Mouse (Mus musculus) CH12.LX (cell line): ENCODE measurements around the gene Neil1. TPM values are rescaled to one million over a fixed set of nuclear protein-coding genes. Genes with fewer than 3 reads are reported as not detected.

ENCODE experiments used
- DNase-seq: peaks from one replicate; pipeline ENCODE4 v3.0.0-alpha.2; 2013; ENCODE audit errors: extremely low read depth
- H3K27ac ChIP-seq: 2 replicates; pipeline ENCODE4 v1.5.1; 2012; ENCODE audit warnings: low read depth, mild to moderate bottlenecking, control low read depth, moderate library complexity; ENCODE audit not compliant: insufficient read depth
- H3K27me3 ChIP-seq: replicated peaks from 2 replicates; pipeline ENCODE3; 2012; ENCODE audit warnings: inconsistent platforms
- H3K36me3 ChIP-seq, 2 experiments: replicated peaks in 1 of 2; 2 replicates each; pipeline versions ENCODE3 to v1.6.1; 2012; ENCODE audit warnings: inconsistent platforms in 1 of 2, low read length in 1 of 2, mild to moderate bottlenecking in 1 of 2, mixed read lengths in 1 of 2, moderate library complexity in 1 of 2; ENCODE audit not compliant: control insufficient read depth in 1 of 2, insufficient read depth in 1 of 2
- H3K4me1 ChIP-seq, 2 experiments: 2 replicates each; pipeline ENCODE4 v1.6.1; 2012; ENCODE audit warnings: inconsistent platforms in 1 of 2, moderate library complexity in 1 of 2; ENCODE audit not compliant: insufficient read depth in 2 of 2, control insufficient read depth in 1 of 2
- H3K4me2 ChIP-seq: 2 replicates; pipeline ENCODE4 v1.6.1; 2012; ENCODE audit warnings: low read depth, mild to moderate bottlenecking, control low read depth; ENCODE audit not compliant: poor library complexity, insufficient read depth, severe bottlenecking
- H3K4me3 ChIP-seq, 3 experiments: fragments of 150-350 bp in 1 of 3; sonication (generic) in 1 of 3; replicated peaks in 1 of 3; 2 replicates each; pipeline versions ENCODE3 to v1.5.1; 2011 to 2012; ENCODE audit warnings: low read depth in 2 of 3, low read length in 2 of 3, mild to moderate bottlenecking in 2 of 3, moderate library complexity in 2 of 3, control low read depth in 1 of 3, improper control_type of control experiment in 1 of 3, inconsistent platforms in 1 of 3, mixed read lengths in 1 of 3; ENCODE audit not compliant: poor library complexity in 1 of 3
- H3K79me2 ChIP-seq: replicated peaks from 2 replicates; pipeline ENCODE4 v1.6.1; 2012; ENCODE audit warnings: mild to moderate bottlenecking, moderate library complexity; ENCODE audit not compliant: control insufficient read depth, poor library complexity, insufficient read depth, severe bottlenecking; ENCODE audit errors: extremely low read depth
- H3K9ac ChIP-seq: 2 replicates; pipeline ENCODE4 v1.6.1; 2012; ENCODE audit warnings: low read depth, mild to moderate bottlenecking, control low read depth, moderate library complexity; ENCODE audit not compliant: insufficient read depth
- H3K9me3 ChIP-seq: replicated peaks from 2 replicates; pipeline ENCODE3; 2012; ENCODE audit warnings: low read length, inconsistent platforms, mixed read lengths
- BHLHE40 ChIP-seq: IDR thresholded peaks from 2 replicates; pipeline ENCODE4 v1.6.1; 2011; ENCODE audit warnings: mild to moderate bottlenecking, low read depth, low read length, improper control_type of control experiment
- CHD1 ChIP-seq: IDR thresholded peaks from 2 replicates; pipeline ENCODE4 v1.6.1; 2012; ENCODE audit warnings: low read depth, low read length, improper control_type of control experiment, inconsistent platforms
- CTCF ChIP-seq, 2 experiments: IDR thresholded peaks in 1 of 2; conservative IDR thresholded peaks in 1 of 2; 2 replicates each; pipeline ENCODE4 v1.5.1; 2011 to 2012; ENCODE audit warnings: low read depth in 2 of 2, low read length in 2 of 2, improper control_type of control experiment in 1 of 2, inconsistent platforms in 1 of 2, mild to moderate bottlenecking in 1 of 2, moderate library complexity in 1 of 2
- ELF1 ChIP-seq: IDR thresholded peaks from 2 replicates; pipeline ENCODE4 v1.6.1; 2014; ENCODE audit warnings: low read depth, mild to moderate bottlenecking, inconsistent platforms, low read length, improper control_type of control experiment
- EP300 ChIP-seq: IDR thresholded peaks from 2 replicates; pipeline ENCODE4 v1.6.1; 2011; ENCODE audit warnings: low read length, improper control_type of control experiment
- ETS1 ChIP-seq: conservative IDR thresholded peaks from 2 replicates; pipeline ENCODE4 v1.6.1; 2012; ENCODE audit warnings: low read depth, mild to moderate bottlenecking, inconsistent platforms, low read length, improper control_type of control experiment, moderate library complexity
- GABPA ChIP-seq: IDR thresholded peaks from 2 replicates; pipeline ENCODE4 v1.6.1; 2012; ENCODE audit warnings: low read depth, low read length, improper control_type of control experiment, inconsistent platforms; ENCODE audit not compliant: insufficient replicate concordance
- IRF4 ChIP-seq: IDR thresholded peaks from 2 replicates; pipeline ENCODE4 v1.6.1; 2014; ENCODE audit warnings: low read depth, mild to moderate bottlenecking, inconsistent platforms, low read length, improper control_type of control experiment
- JUN ChIP-seq: IDR thresholded peaks from 2 replicates; pipeline ENCODE4 v1.6.1; 2011; ENCODE audit warnings: low read depth, mild to moderate bottlenecking, low read length, improper control_type of control experiment, moderate library complexity; ENCODE audit not compliant: insufficient read depth
- JUND ChIP-seq: conservative IDR thresholded peaks from 2 replicates; pipeline ENCODE4 v1.6.1; 2011; ENCODE audit warnings: low read depth, low read length, improper control_type of control experiment
- KAT2A ChIP-seq: IDR thresholded peaks from 2 replicates; pipeline ENCODE4 v1.6.1; 2012; ENCODE audit warnings: low read length, improper control_type of control experiment, inconsistent platforms; ENCODE audit not compliant: insufficient replicate concordance
- MAFK ChIP-seq: IDR thresholded peaks from 2 replicates; pipeline ENCODE4 v1.6.1; 2011; ENCODE audit warnings: low read length, improper control_type of control experiment; ENCODE audit not compliant: insufficient replicate concordance
- MAX ChIP-seq: IDR thresholded peaks from 2 replicates; pipeline ENCODE4 v1.6.1; 2011; ENCODE audit warnings: low read length, improper control_type of control experiment
- MAZ ChIP-seq: IDR thresholded peaks from 2 replicates; pipeline ENCODE4 v1.6.1; 2012; ENCODE audit warnings: low read depth, mild to moderate bottlenecking, inconsistent platforms, low read length, improper control_type of control experiment, moderate library complexity
- MEF2A ChIP-seq: IDR thresholded peaks from 2 replicates; pipeline ENCODE4 v1.6.1; 2014; ENCODE audit warnings: low read depth, mild to moderate bottlenecking, inconsistent platforms, low read length, improper control_type of control experiment, borderline replicate concordance
- MXI1 ChIP-seq: IDR thresholded peaks from 2 replicates; pipeline ENCODE4 v1.6.1; 2011; ENCODE audit warnings: mild to moderate bottlenecking, low read depth, low read length, improper control_type of control experiment
- MYC ChIP-seq: IDR thresholded peaks from 2 replicates; pipeline ENCODE4 v1.6.1; 2011; ENCODE audit warnings: low read depth, mild to moderate bottlenecking, improper control_type of control experiment, low read length
- NELFE ChIP-seq: IDR thresholded peaks from 2 replicates; pipeline ENCODE4 v1.6.1; 2011; ENCODE audit warnings: low read depth, low read length, improper control_type of control experiment
- POLR2AphosphoS2 ChIP-seq: IDR thresholded peaks from 2 replicates; pipeline ENCODE4 v1.6.1; 2011; ENCODE audit warnings: low read depth, low read length, improper control_type of control experiment
- RAD21 ChIP-seq: IDR thresholded peaks from 2 replicates; pipeline ENCODE4 v1.6.1; 2011; ENCODE audit warnings: low read depth, mild to moderate bottlenecking, low read length, improper control_type of control experiment, moderate library complexity
- SMC3 ChIP-seq: IDR thresholded peaks from 2 replicates; pipeline ENCODE4 v1.6.1; 2011; ENCODE audit warnings: low read depth, low read length, improper control_type of control experiment
- TBP ChIP-seq: conservative IDR thresholded peaks from 2 replicates; pipeline ENCODE4 v1.6.1; 2011; ENCODE audit warnings: low read depth, low read length, improper control_type of control experiment
- TCF12 ChIP-seq: IDR thresholded peaks from 2 replicates; pipeline ENCODE4 v1.6.1; 2014; ENCODE audit warnings: low read depth, mild to moderate bottlenecking, inconsistent platforms, low read length, improper control_type of control experiment
- UBTF ChIP-seq: IDR thresholded peaks from 2 replicates; pipeline ENCODE4 v1.6.1; 2012; ENCODE audit warnings: low read depth, mild to moderate bottlenecking, inconsistent platforms, low read length, improper control_type of control experiment, moderate library complexity
- USF1 ChIP-seq: IDR thresholded peaks from 2 replicates; pipeline ENCODE4 v1.6.1; 2014; ENCODE audit warnings: low read depth, mild to moderate bottlenecking, inconsistent platforms, low read length, improper control_type of control experiment
- ZC3H11A ChIP-seq: IDR thresholded peaks from 2 replicates; pipeline ENCODE4 v1.6.1; 2012; ENCODE audit warnings: low read depth, mild to moderate bottlenecking, inconsistent platforms, low read length, improper control_type of control experiment
- dilution Hi-C: fragments of 300-500 bp; cut with MboI; formaldehyde crosslinking; loops from 2 replicates; pipeline ENCODE4 v1.14.3; 2020; ENCODE audit warnings: low sequenced_read_pairs; ENCODE audit not compliant: extremely low pct_unique_long_range_greater_than_20kb, extremely low pct_ligation_motif_present
- in situ Hi-C: fragments of 300-500 bp; cut with MboI; formaldehyde crosslinking; loops from 3 replicates; pipeline ENCODE4 v1.14.3; 2019; ENCODE audit warnings: low sequenced_read_pairs, low pct_ligation_motif_present, low pct_unique_long_range_greater_than_20kb, mixed read lengths
- polyA plus RNA-seq: library from polyadenylated mRNA; unstranded; fragments of >175 nt; gene quantifications from 2 replicates; pipeline ENCODE4 v1.2.1, GENCODE M21; 2012; ENCODE audit warnings: low read depth; ENCODE audit not compliant: insufficient read length
- total RNA-seq, 2 experiments: library from RNA; depleted of rRNA; stranded (reverse); fragments of 300-350 nt in 1 of 2; fragments of >200 nt in 1 of 2; gene quantifications; 2 replicates each; pipeline ENCODE4 v1.2.3; 2012 to 2014

Gene Neil1
- total and polyA plus RNA-seq, 3 experiments = 0.13 to 0.21 TPM; not detected in 1

- Histone ChIP-seq H3K9ac (no peak overlapping the region), H3K4me1 (no peaks in the 10 kb centered on the region; a peak in 1 of 4 replicates), H3K4me3 (no peak overlapping the region), H3K4me2 (no peak overlapping the region), H3K36me3 (peaks cover 74 to 97% of the 10 kb centered on the region in 2 experiments), H3K27me3 (no peaks in the 10 kb centered on the region), H3K27ac (no peak overlapping the region), H3K9me3 (no peaks in the 10 kb centered on the region), H3K79me2 (no peaks in the 10 kb centered on the region)
- TF ChIP-seq POLR2AphosphoS2 = no peak
- no peak for DNase-seq
- in situ Hi-C loops (no loop called here), dilution Hi-C loops (no loop called here)
These were observed 10.3 kb downstream of the Neil1 start for GRCm38 (mm10) chr9:57137777-57138176.

DNA sequence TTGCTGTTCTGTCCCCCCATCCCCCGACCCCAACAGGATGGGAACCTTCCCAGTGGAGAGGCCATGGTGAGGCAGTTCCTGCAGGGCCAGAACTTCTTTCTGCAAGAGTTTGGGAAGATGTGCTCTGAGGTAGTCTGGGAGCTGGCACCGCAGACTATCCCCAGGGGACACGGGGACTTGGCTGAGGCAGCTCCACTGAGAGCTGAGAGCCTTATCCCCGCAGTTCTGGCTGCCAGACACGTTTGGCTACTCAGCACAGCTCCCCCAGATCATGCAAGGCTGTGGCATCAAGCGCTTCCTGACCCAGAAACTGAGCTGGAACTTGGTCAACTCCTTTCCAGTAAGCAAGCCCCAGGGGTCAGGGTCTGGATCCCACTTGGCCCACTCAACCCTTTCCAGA, 10.9 kb downstream of the Neil1 start:
- dilution Hi-C loops (no loop called here), in situ Hi-C loops (no loop called here)
- no peak overlapping the region for H3K4me3 ChIP-seq

DNA sequence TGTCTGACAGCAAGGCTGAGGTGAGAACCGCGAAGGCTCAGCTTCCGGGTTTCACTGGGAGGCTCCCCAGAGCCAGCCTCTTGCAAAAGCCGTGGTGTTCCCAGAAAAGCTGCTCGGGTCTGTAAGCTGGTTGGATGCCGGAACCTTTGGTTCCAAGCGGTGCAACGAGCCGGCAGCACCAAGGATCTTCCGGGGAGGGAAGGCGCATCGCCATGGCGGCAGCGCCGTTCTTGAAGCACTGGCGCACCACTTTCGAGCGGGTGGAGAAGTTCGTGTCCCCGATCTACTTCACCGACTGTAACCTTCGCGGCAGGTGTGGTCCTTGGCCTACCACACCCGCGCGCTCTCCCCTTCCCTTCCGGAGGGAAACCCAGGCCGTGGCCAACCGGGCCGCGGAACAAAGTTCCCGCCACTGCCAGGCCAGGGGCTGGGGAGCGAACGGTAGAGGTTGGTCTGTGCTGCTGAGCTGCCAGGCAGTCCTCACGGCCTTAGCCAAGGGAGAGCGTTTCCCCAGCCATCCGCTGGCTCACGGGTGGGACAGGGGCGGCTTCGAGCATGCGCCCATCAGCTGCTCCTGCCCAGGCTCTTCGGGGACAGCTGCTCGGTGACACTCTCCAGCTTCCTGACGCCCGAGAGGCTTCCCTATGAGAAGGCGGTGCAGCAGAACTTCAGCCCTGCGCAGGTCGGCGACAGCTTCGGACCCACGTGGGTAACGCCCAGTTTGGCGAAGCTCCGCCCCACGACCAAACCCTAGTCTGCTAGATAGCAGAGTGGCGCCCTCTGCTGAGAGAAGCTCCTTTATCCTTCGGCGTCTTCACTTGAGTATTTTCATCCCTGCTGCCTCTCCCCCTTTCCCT, 17.3 kb downstream of the Neil1 start, which contains the start of gene Man2c1:
Gene Man2c1 (plus strand): TSS at position 114 of the 857 bp plus-strand sequence.
- Histone ChIP-seq H3K27me3 (no peaks in the 10 kb centered on the region), H3K79me2 (peaks cover 6% of the 10 kb centered on the region), H3K4me2 (peak within 1 kb of the TSS; percentile 95), H3K4me3 (peak within 1 kb of the TSS; percentile 83 to 94 (median 88)), H3K4me1 (peaks cover 2 to 17% of the 10 kb centered on the region in 2 experiments; a peak in 3 of 4 replicates), H3K36me3 (peaks cover 32 to 67% of the 10 kb centered on the region in 2 experiments), H3K9ac (peak within 1 kb of the TSS; percentile 92), H3K27ac (peak within 1 kb of the TSS; percentile 94), H3K9me3 (no peaks in the 10 kb centered on the region)
- peak; percentile 95 for DNase-seq
- in situ Hi-C loops (loop anchor here (5.0 kb wide), 2 partner anchors 74 to 239 kb away; no protein-coding TSS in a partner anchor), dilution Hi-C loops (no loop called here)
- TF ChIP-seq SMC3 (peak; percentile 84), CTCF (conservative IDR thresholded peaks at IDR 0.05 in 1 of 2, IDR thresholded peaks at IDR 0.05 in 1 of 2; ENCODE audit: low read depth in 2 of 2, low read length in 2 of 2) (peak in 1 of 2 experiments; percentile 88; a peak in 3 of 4 replicates), MAX (peak; percentile 89), MAFK (no peak), MEF2A (peak; percentile 66), ZC3H11A (peak; percentile 48), ETS1 (0 out of 2 replicates have a peak, but pooled peaks have one; percentile 23), GABPA (no peak), MAZ (peak; percentile 72; the same call in 1 of the 2 replicates), RAD21 (peak; percentile 70), IRF4 (peak; percentile 62), MXI1 (peak; percentile 97), KAT2A (peak; percentile 74; the same call in 1 of the 2 replicates), TBP (peak; percentile 88), USF1 (peak; percentile 56), JUND (no peak)

More for the DNA sequence above, 10.9 kb downstream of the Neil1 start:
- DNase-seq = no peak
- TF ChIP-seq MEF2A (no peak), SMC3 (no peak), GABPA (no peak), UBTF (no peak), ELF1 (no peak), TCF12 (no peak), NELFE (no peak), MYC (no peak), JUN (no peak), BHLHE40 (no peak), CHD1 (no peak), ETS1 (no peak), IRF4 (no peak), EP300 (no peak), USF1 (no peak), ZC3H11A (no peak)
- H3K4me2 ChIP-seq = no peak overlapping the region
- no peak overlapping the region for H3K9ac ChIP-seq
- H3K27ac ChIP-seq = no peak overlapping the region
- no peaks in the 10 kb centered on the region for H3K27me3 ChIP-seq
- H3K4me1 ChIP-seq = no peaks in the 10 kb centered on the region; a peak in 1 of 4 replicates
- H3K36me3 ChIP-seq = peaks cover 71 to 98% of the 10 kb centered on the region in 2 experiments
- no peaks in the 10 kb centered on the region for H3K79me2 ChIP-seq
- no peaks in the 10 kb centered on the region for H3K9me3 ChIP-seq
